Mouse (Mus musculus): ENCODE results near the gene Aldh16a1. TPM values are rescaled to one million over a fixed set of nuclear protein-coding genes. Genes with fewer than 3 reads are reported as not detected.
"Not testable (repeated sequence)": the region's sequence is repeated elsewhere in the genome, so short reads cannot be mapped to it uniquely, and the experiment has no call there.

Aldh16a1 gene
- polyA plus RNA-seq, 1 experiment from 2014 or later: 39.6 TPM

- Histone ChIP-seq H3K9me3 (replicated peaks) (no peaks in the 10 kb centered on the region), H3K36me3 (peaks cover 3% of the 10 kb centered on the region; the same call in 1 of the 2 replicates), H3K27ac (ENCODE audit: poor library complexity, severe bottlenecking) (no peak overlapping the region), H3K4me1 (replicated peaks) (peaks cover 20% of the 10 kb centered on the region), H3K9ac (no peak overlapping the region), H3K4me3 (no peak overlapping the region), H3K4me2 (no peak overlapping the region), H3K27me3 (replicated peaks) (no peaks in the 10 kb centered on the region)
- ATAC-seq (ENCODE audit: insufficient number of reproducible peaks, low FRiP score): no peak
- 84% methylated on average over 8 of the region's 8 CpGs for WGBS
Measured at GRCm38 (mm10) chr7:45098541-45099240, 55.7 kb downstream of the Aldh16a1 start.

- H3K9ac ChIP-seq: no peak overlapping the region
- peaks cover 3% of the 10 kb centered on the region; the same call in 1 of the 2 replicates for H3K36me3 ChIP-seq
- H3K27me3 ChIP-seq (replicated peaks): no peaks in the 10 kb centered on the region
- no peaks in the 10 kb centered on the region for H3K9me3 ChIP-seq (replicated peaks)
- no peak overlapping the region for H3K4me2 ChIP-seq
- 44% methylated on average over 6 of the region's 6 CpGs for WGBS
- H3K27ac ChIP-seq (ENCODE audit: poor library complexity, severe bottlenecking): no peak overlapping the region
- no peak for ATAC-seq (ENCODE audit: insufficient number of reproducible peaks, low FRiP score)
- H3K4me1 ChIP-seq (replicated peaks): peaks cover 20% of the 10 kb centered on the region
- no peak overlapping the region for H3K4me3 ChIP-seq
Measured at GRCm38 (mm10) chr7:45097479-45097878, 56.9 kb downstream of the Aldh16a1 start.

GRCm38 (mm10) chr7:45095965-45096364 lies 58.4 kb downstream of the Aldh16a1 start:
- WGBS: 89% methylated on average over 14 of the region's 14 CpGs
- not testable (repeated sequence) for H3K4me2 ChIP-seq; H3K36me3 ChIP-seq; ATAC-seq (ENCODE audit: insufficient number of reproducible peaks, low FRiP score); H3K9me3 ChIP-seq (replicated peaks); H3K4me3 ChIP-seq; H3K27me3 ChIP-seq (replicated peaks); H3K9ac ChIP-seq; H3K27ac ChIP-seq (ENCODE audit: poor library complexity, severe bottlenecking)
- H3K4me1 ChIP-seq (replicated peaks): peaks cover 22% of the 10 kb centered on the region

GRCm38 (mm10) chr7:45095367-45095766 lies 59.0 kb downstream of the Aldh16a1 start:
- no peak overlapping the region for H3K27ac ChIP-seq (ENCODE audit: poor library complexity, severe bottlenecking)
- H3K9me3 ChIP-seq (replicated peaks): no peaks in the 10 kb centered on the region
- peaks cover 3% of the 10 kb centered on the region; the same call in 1 of the 2 replicates for H3K36me3 ChIP-seq
- ATAC-seq (ENCODE audit: insufficient number of reproducible peaks, low FRiP score): no peak
- H3K27me3 ChIP-seq (replicated peaks): no peaks in the 10 kb centered on the region
- no peak overlapping the region for H3K9ac ChIP-seq
- H3K4me1 ChIP-seq (replicated peaks): peaks cover 27% of the 10 kb centered on the region
- H3K4me3 ChIP-seq: no peak overlapping the region
- WGBS: 63% methylated on average over 6 of the region's 6 CpGs
- no peak overlapping the region for H3K4me2 ChIP-seq

GRCm38 (mm10) chr7:45094121-45094520 lies 60.3 kb downstream of the Aldh16a1 start:
- ATAC-seq (ENCODE audit: insufficient number of reproducible peaks, low FRiP score): no peak
- no peak overlapping the region for H3K4me2 ChIP-seq

GRCm38 (mm10) chr7:45093516-45093905 lies 60.9 kb downstream of the Aldh16a1 start:
- no peak for ATAC-seq (ENCODE audit: insufficient number of reproducible peaks, low FRiP score)
- WGBS: 39% methylated on average over 18 of the region's 18 CpGs
- peaks cover 11% of the 10 kb centered on the region for H3K36me3 ChIP-seq
- H3K9ac ChIP-seq: no peak overlapping the region
- no peaks in the 10 kb centered on the region for H3K27me3 ChIP-seq (replicated peaks)
- H3K4me2 ChIP-seq: no peak overlapping the region; the same call in 1 of the 2 replicates
- no peak overlapping the region for H3K4me3 ChIP-seq
- H3K27ac ChIP-seq (ENCODE audit: poor library complexity, severe bottlenecking): peak overlapping the region; percentile 29; the same call in 1 of the 2 replicates
- peaks cover 31% of the 10 kb centered on the region for H3K4me1 ChIP-seq (replicated peaks)
- H3K9me3 ChIP-seq (replicated peaks): no peaks in the 10 kb centered on the region

More at GRCm38 (mm10) chr7:45094121-45094520, 60.3 kb downstream of the Aldh16a1 start:
- Histone ChIP-seq H3K4me3 (no peak overlapping the region), H3K36me3 (peaks cover 7% of the 10 kb centered on the region; the same call in 1 of the 2 replicates), H3K9me3 (replicated peaks) (no peaks in the 10 kb centered on the region), H3K27ac (ENCODE audit: poor library complexity, severe bottlenecking) (peak overlapping the region; percentile 29; the same call in 1 of the 2 replicates), H3K4me1 (replicated peaks) (peaks cover 31% of the 10 kb centered on the region), H3K9ac (no peak overlapping the region), H3K27me3 (replicated peaks) (no peaks in the 10 kb centered on the region)
- WGBS: 58% methylated on average over 7 of the region's 7 CpGs

GRCm38 (mm10) chr7:45092828-45093515 lies 61.4 kb downstream of the Aldh16a1 start:
- Histone ChIP-seq H3K9me3 (replicated peaks) (no peaks in the 10 kb centered on the region), H3K9ac (no peak overlapping the region), H3K4me1 (replicated peaks) (peaks cover 31% of the 10 kb centered on the region), H3K4me3 (no peak overlapping the region), H3K27me3 (replicated peaks) (no peaks in the 10 kb centered on the region), H3K27ac (ENCODE audit: poor library complexity, severe bottlenecking) (no peak overlapping the region), H3K4me2 (no peak overlapping the region; the same call in 1 of the 2 replicates), H3K36me3 (peaks cover 16% of the 10 kb centered on the region)
- WGBS: 56% methylated on average over 12 of the region's 12 CpGs
- ATAC-seq (ENCODE audit: insufficient number of reproducible peaks, low FRiP score): no peak

- WGBS: 0% methylated on average over 16 of the region's 16 CpGs
- H3K27me3 ChIP-seq (replicated peaks): no peaks in the 10 kb centered on the region
- peaks cover 24% of the 10 kb centered on the region for H3K4me1 ChIP-seq (replicated peaks)
- H3K4me2 ChIP-seq: peak within 1 kb of the TSS; percentile 83
- peak within 1 kb of the TSS; percentile 82 for H3K27ac ChIP-seq (ENCODE audit: poor library complexity, severe bottlenecking)
- peak; percentile 92 for ATAC-seq (ENCODE audit: insufficient number of reproducible peaks, low FRiP score)
- peaks cover 26% of the 10 kb centered on the region for H3K36me3 ChIP-seq
- no peaks in the 10 kb centered on the region for H3K9me3 ChIP-seq (replicated peaks)
- peak within 1 kb of the TSS; percentile 57 for H3K4me3 ChIP-seq
- H3K9ac ChIP-seq: peak within 1 kb of the TSS; percentile 78
Measured at GRCm38 (mm10) chr7:45092048-45092447, 62.3 kb downstream of the Aldh16a1 start, which contains the start of gene Rcn3. Rcn3 (minus strand) TSS chr7:45092221.

GRCm38 (mm10) chr7:45091001-45091990 lies 63.1 kb downstream of the Aldh16a1 start:
- WGBS: 9% methylated on average over 35 of the region's 35 CpGs

More at GRCm38 (mm10) chr7:45091001-45091990, 63.1 kb downstream of the Aldh16a1 start:
- ATAC-seq (ENCODE audit: insufficient number of reproducible peaks, low FRiP score): peak; percentile 56
- H3K9me3 ChIP-seq (replicated peaks): no peaks in the 10 kb centered on the region
- H3K4me1 ChIP-seq (replicated peaks): peaks cover 24% of the 10 kb centered on the region
- H3K4me2 ChIP-seq: peak overlapping the region; percentile 83
- peaks cover 31% of the 10 kb centered on the region for H3K36me3 ChIP-seq
- H3K4me3 ChIP-seq: peak overlapping the region; percentile 57
- peak overlapping the region; percentile 78 for H3K9ac ChIP-seq
- H3K27ac ChIP-seq (ENCODE audit: poor library complexity, severe bottlenecking): peak overlapping the region; percentile 82
- no peaks in the 10 kb centered on the region for H3K27me3 ChIP-seq (replicated peaks)
